Mouse (Mus musculus) heart, postnatal 4 days (tissue): Measurements from ENCODE around the gene Hspa4. TPM values are rescaled to one million over a fixed set of nuclear protein-coding genes. Genes with fewer than 3 reads are reported as not detected.
"Not testable (repeated sequence)": the region's sequence is repeated elsewhere in the genome, so short reads cannot be mapped to it uniquely, and the experiment has no call there.

Experiments
- DNase-seq: peaks from one replicate; pipeline ENCODE4 v3.0.0; 2021
- total RNA-seq, 2 experiments: library from RNA; stranded (reverse); gene quantifications; 2 replicates each; pipeline ENCODE4 v1.2.3; 2021

Gene Hspa4
- total RNA-seq, 2 experiments from 2014 or later, result 132 to 136 TPM

- DNase-seq, result peak; percentile 62
Observed at GRCm38 (mm10) chr11:53307558-53308065, 7.4 kb upstream of the Hspa4 start.

- peak; percentile 45 for DNase-seq
Observed at GRCm38 (mm10) chr11:53306965-53307364, 6.7 kb upstream of the Hspa4 start.

GRCm38 (mm10) chr11:53304044-53304840 is 4.0 kb upstream of the Hspa4 start:
- no peak for DNase-seq

- DNase-seq, result no peak
Observed at GRCm38 (mm10) chr11:53301167-53301515, 884 bp upstream of the Hspa4 start.

GRCm38 (mm10) chr11:53299551-53300329 is 517 bp downstream of the Hspa4 start:
- DNase-seq, result peak; percentile 74

GRCm38 (mm10) chr11:53297947-53298860 is 2.1 kb downstream of the Hspa4 start:
- DNase-seq, result no peak

- DNase-seq, result no peak
Observed at GRCm38 (mm10) chr11:53296880-53297279, 3.4 kb downstream of the Hspa4 start.

- DNase-seq, result no peak
Observed at GRCm38 (mm10) chr11:53294441-53294840, 5.8 kb downstream of the Hspa4 start.

- DNase-seq, result no peak
Observed at GRCm38 (mm10) chr11:53290871-53291270, 9.4 kb downstream of the Hspa4 start.

- not testable (repeated sequence) for DNase-seq
Observed at GRCm38 (mm10) chr11:53290187-53290586, 10.1 kb downstream of the Hspa4 start.

GRCm38 (mm10) chr11:53285885-53286284 is 14.4 kb downstream of the Hspa4 start:
- no peak for DNase-seq

- DNase-seq, result no peak
Observed at GRCm38 (mm10) chr11:53278411-53278810, 21.8 kb downstream of the Hspa4 start.

- DNase-seq, result no peak
Observed at GRCm38 (mm10) chr11:53275358-53275757, 24.9 kb downstream of the Hspa4 start.

- no peak for DNase-seq
Observed at GRCm38 (mm10) chr11:53273313-53273712, 26.9 kb downstream of the Hspa4 start.

GRCm38 (mm10) chr11:53269596-53269995 is 30.7 kb downstream of the Hspa4 start:
- no peak for DNase-seq

GRCm38 (mm10) chr11:53260556-53260955 is 39.7 kb downstream of the Hspa4 start:
- DNase-seq, result no peak

GRCm38 (mm10) chr11:53260056-53260455 is 40.2 kb downstream of the Hspa4 start:
- DNase-seq, result no peak

- no peak for DNase-seq
Observed at GRCm38 (mm10) chr11:53259047-53259632, 41.1 kb downstream of the Hspa4 start.

GRCm38 (mm10) chr11:53256914-53257313 is 43.3 kb downstream of the Hspa4 start:
- no peak for DNase-seq

- DNase-seq, result peak; percentile 87
Observed at GRCm38 (mm10) chr11:53254926-53255325, 45.3 kb downstream of the Hspa4 start.

- peak; percentile 31 for DNase-seq
Observed at GRCm38 (mm10) chr11:53254428-53254827, 45.8 kb downstream of the Hspa4 start.
